Mouse (Mus musculus): ENCODE measurements around the gene Nap1l5. TPM values are rescaled to one million over a fixed set of nuclear protein-coding genes. Genes with fewer than 3 reads are reported as not detected.

Gene Nap1l5
- 0.09 TPM in 1 of 2 replicates, not detected in the other for polyA plus RNA-seq (2012; rRNA removed)

GRCm38 (mm10) chr6:58906852-58907261, at the start of gene Nap1l5:
Nap1l5 (minus strand) TSS chr6:58907076.
- 72% methylated on average over 34 of the region's 34 CpGs for WGBS
- TF ChIP-seq POLR2A (IDR thresholded peaks at IDR 0.05; ENCODE audit: control insufficient read depth, extremely low read depth, insufficient read depth, low read length, poor library complexity) (no peak), CTCF (IDR thresholded peaks at IDR 0.05; ENCODE audit: borderline replicate concordance, control insufficient read depth, extremely low read depth, insufficient read depth, low read length, poor library complexity) (no peak)
- Histone ChIP-seq H3K4me3 (ENCODE audit: control insufficient read depth, insufficient read depth, low read length) (no peak within 1 kb of the TSS), H3K4me1 (replicated peaks; ENCODE audit: control insufficient read depth, insufficient read depth, low read length) (no peaks in the 10 kb centered on the region), H3K27ac (ENCODE audit: control insufficient read depth, insufficient read depth, low read length) (no peak within 1 kb of the TSS), H3K36me3 (ENCODE audit: control insufficient read depth, insufficient read depth, low read length) (0 out of 2 replicates have a peak, but pooled peaks cover 6% of the 10 kb centered on the region), H3K27me3 (ENCODE audit: control insufficient read depth, insufficient read depth, low read length) (no peaks in the 10 kb centered on the region)
- DNase-seq = no peak

GRCm38 (mm10) chr6:58951128-58951992, 44.5 kb upstream of the Nap1l5 start:
- WGBS = 63% methylated on average over 2 of the region's 2 CpGs
- H3K4me3 ChIP-seq (ENCODE audit: control insufficient read depth, insufficient read depth, low read length) = no peak overlapping the region
- H3K27ac ChIP-seq (ENCODE audit: control insufficient read depth, insufficient read depth, low read length) = no peak overlapping the region
- H3K4me1 ChIP-seq (replicated peaks; ENCODE audit: control insufficient read depth, insufficient read depth, low read length) = no peaks in the 10 kb centered on the region
- DNase-seq = no peak
- no peak for TF ChIP-seq CTCF (IDR thresholded peaks at IDR 0.05; ENCODE audit: borderline replicate concordance, control insufficient read depth, extremely low read depth, insufficient read depth, low read length, poor library complexity)
- TF ChIP-seq POLR2A (IDR thresholded peaks at IDR 0.05; ENCODE audit: control insufficient read depth, extremely low read depth, insufficient read depth, low read length, poor library complexity) = no peak
- H3K27me3 ChIP-seq (ENCODE audit: control insufficient read depth, insufficient read depth, low read length) = no peaks in the 10 kb centered on the region
- no peaks in the 10 kb centered on the region for H3K36me3 ChIP-seq (ENCODE audit: control insufficient read depth, insufficient read depth, low read length)

DNA sequence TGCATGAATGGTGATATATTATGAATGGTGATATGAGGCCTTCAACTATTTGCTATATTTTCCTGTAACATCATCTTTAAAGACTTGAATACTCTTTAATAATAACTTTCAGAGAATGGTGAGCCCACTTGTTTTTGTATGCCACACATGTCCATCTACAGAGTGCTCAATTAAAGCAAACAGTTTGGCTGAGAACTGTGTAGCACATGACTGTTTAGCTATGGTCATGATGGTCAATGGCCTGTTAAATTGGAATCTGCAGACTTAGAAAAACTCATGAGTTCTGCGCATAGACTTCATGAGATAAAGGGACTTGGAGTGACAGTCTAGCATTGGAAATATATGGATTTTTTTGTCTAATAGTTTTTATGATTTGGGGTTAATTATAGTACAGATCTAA, 43.5 kb upstream of the Nap1l5 start:
- TF ChIP-seq POLR2A (IDR thresholded peaks at IDR 0.05; ENCODE audit: control insufficient read depth, extremely low read depth, insufficient read depth, low read length, poor library complexity) (no peak), CTCF (IDR thresholded peaks at IDR 0.05; ENCODE audit: borderline replicate concordance, control insufficient read depth, extremely low read depth, insufficient read depth, low read length, poor library complexity) (no peak)
- no peak for DNase-seq
- WGBS = 94% methylated on average over 1 of the region's 1 CpGs
- H3K36me3 ChIP-seq (ENCODE audit: control insufficient read depth, insufficient read depth, low read length) = no peaks in the 10 kb centered on the region
- no peaks in the 10 kb centered on the region for H3K27me3 ChIP-seq (ENCODE audit: control insufficient read depth, insufficient read depth, low read length)
- H3K27ac ChIP-seq (ENCODE audit: control insufficient read depth, insufficient read depth, low read length) = no peak overlapping the region
- H3K4me1 ChIP-seq (replicated peaks; ENCODE audit: control insufficient read depth, insufficient read depth, low read length) = no peaks in the 10 kb centered on the region
- H3K4me3 ChIP-seq (ENCODE audit: control insufficient read depth, insufficient read depth, low read length) = no peak overlapping the region

DNA sequence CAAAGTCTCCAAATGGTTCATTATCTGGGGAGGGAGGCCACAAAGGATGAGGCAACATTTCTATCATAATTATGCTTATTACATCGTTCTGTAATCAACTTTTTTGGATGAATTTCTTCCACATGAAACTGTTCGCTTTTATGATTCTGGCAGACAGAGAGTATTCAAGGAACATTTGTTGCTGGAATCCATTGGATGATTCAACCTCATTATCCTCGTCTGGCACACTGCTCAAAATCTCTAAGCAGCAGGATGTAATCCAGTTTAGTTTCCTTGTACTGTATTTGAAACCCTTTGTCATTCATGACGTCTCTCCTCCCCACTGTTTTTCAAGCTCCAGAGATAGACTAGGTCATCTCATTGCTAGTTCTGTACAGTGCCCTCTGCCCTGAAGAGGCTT, 40.0 kb upstream of the Nap1l5 start:
- Histone ChIP-seq H3K4me1 (replicated peaks; ENCODE audit: control insufficient read depth, insufficient read depth, low read length) (no peaks in the 10 kb centered on the region), H3K4me3 (ENCODE audit: control insufficient read depth, insufficient read depth, low read length) (no peak overlapping the region), H3K27me3 (ENCODE audit: control insufficient read depth, insufficient read depth, low read length) (no peaks in the 10 kb centered on the region), H3K27ac (ENCODE audit: control insufficient read depth, insufficient read depth, low read length) (no peak overlapping the region), H3K36me3 (ENCODE audit: control insufficient read depth, insufficient read depth, low read length) (no peaks in the 10 kb centered on the region)
- 95% methylated on average over 4 of the region's 4 CpGs for WGBS
- no peak for DNase-seq
- TF ChIP-seq POLR2A (IDR thresholded peaks at IDR 0.05; ENCODE audit: control insufficient read depth, extremely low read depth, insufficient read depth, low read length, poor library complexity) (no peak), CTCF (IDR thresholded peaks at IDR 0.05; ENCODE audit: borderline replicate concordance, control insufficient read depth, extremely low read depth, insufficient read depth, low read length, poor library complexity) (no peak)

DNA sequence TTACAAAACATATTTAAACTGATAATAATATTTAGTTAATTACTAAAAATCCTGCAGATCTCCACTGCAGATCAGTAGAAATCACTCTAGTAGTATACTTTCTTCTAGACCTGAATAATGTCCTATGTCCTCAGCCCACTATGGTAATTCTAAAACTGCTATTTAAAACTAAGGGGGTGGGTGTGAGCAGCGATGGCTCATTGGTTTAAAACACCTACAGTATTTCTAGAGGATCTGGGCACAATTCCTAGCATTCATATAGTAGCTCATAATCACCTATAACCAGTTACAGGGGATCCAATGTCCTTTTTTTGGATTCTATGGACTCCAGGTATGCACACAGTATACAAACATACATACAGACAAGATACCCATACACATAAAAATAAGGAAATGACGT, 39.4 kb upstream of the Nap1l5 start:
- Histone ChIP-seq H3K4me3 (ENCODE audit: control insufficient read depth, insufficient read depth, low read length) (no peak overlapping the region), H3K4me1 (replicated peaks; ENCODE audit: control insufficient read depth, insufficient read depth, low read length) (no peaks in the 10 kb centered on the region), H3K27me3 (ENCODE audit: control insufficient read depth, insufficient read depth, low read length) (no peaks in the 10 kb centered on the region), H3K27ac (ENCODE audit: control insufficient read depth, insufficient read depth, low read length) (no peak overlapping the region), H3K36me3 (ENCODE audit: control insufficient read depth, insufficient read depth, low read length) (no peaks in the 10 kb centered on the region)
- 77% methylated on average over 2 of the region's 2 CpGs for WGBS
- DNase-seq = no peak
- no peak for TF ChIP-seq CTCF (IDR thresholded peaks at IDR 0.05; ENCODE audit: borderline replicate concordance, control insufficient read depth, extremely low read depth, insufficient read depth, low read length, poor library complexity)
- no peak for TF ChIP-seq POLR2A (IDR thresholded peaks at IDR 0.05; ENCODE audit: control insufficient read depth, extremely low read depth, insufficient read depth, low read length, poor library complexity)

DNA sequence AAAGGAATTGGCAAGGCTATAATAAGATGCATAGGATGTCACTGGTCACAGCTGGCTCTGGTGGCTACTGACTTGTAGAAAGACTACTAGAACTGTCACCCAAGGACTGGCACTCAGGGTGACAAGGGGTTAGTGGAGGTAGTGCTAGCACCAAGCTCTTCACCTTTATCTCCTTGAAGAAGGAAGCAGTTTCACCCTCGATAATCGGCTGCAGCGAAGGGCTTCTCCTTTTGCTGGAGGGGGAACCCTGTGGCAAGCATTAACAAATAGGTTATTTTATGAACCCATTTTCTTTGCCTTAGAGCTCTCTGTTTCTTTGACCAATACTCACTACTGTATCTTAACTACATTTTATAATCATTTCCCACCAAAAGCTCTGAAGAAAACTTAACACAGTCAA, 37.1 kb upstream of the Nap1l5 start:
- no peak for DNase-seq
- Histone ChIP-seq H3K27ac (ENCODE audit: control insufficient read depth, insufficient read depth, low read length) (no peak overlapping the region), H3K36me3 (ENCODE audit: control insufficient read depth, insufficient read depth, low read length) (no peaks in the 10 kb centered on the region), H3K4me1 (replicated peaks; ENCODE audit: control insufficient read depth, insufficient read depth, low read length) (no peaks in the 10 kb centered on the region), H3K27me3 (ENCODE audit: control insufficient read depth, insufficient read depth, low read length) (no peaks in the 10 kb centered on the region), H3K4me3 (ENCODE audit: control insufficient read depth, insufficient read depth, low read length) (no peak overlapping the region)
- TF ChIP-seq POLR2A (IDR thresholded peaks at IDR 0.05; ENCODE audit: control insufficient read depth, extremely low read depth, insufficient read depth, low read length, poor library complexity) (no peak), CTCF (IDR thresholded peaks at IDR 0.05; ENCODE audit: borderline replicate concordance, control insufficient read depth, extremely low read depth, insufficient read depth, low read length, poor library complexity) (no peak)
- 68% methylated on average over 3 of the region's 3 CpGs for WGBS
